Mouse (Mus musculus): ENCODE measurements at regions not wholly inside any gene's neighbourhood (a gene's known extent, or its start where the extent isn't known, plus 50 kb on each side); places are given as distances from the start of the nearest gene placed in this dataset.
A peak's percentile ranks its signal among the peaks of the same experiment; 100 is the strongest.

GRCm38 (mm10) chr1:75931852-75932251 lies 385.8 kb downstream of the Slc4a3 start:
- no peak for ATAC-seq
- Histone ChIP-seq H3K36me3 (ENCODE audit: insufficient read depth, low read length) (no peaks in the 10 kb centered on the region), H3K27me3 (ENCODE audit: insufficient read depth, low read length) (no peaks in the 10 kb centered on the region), H3K4me2 (ENCODE audit: low read depth, low read length) (no peak overlapping the region), H3K9me3 (ENCODE audit: low read length) (no peaks in the 10 kb centered on the region), H3K4me3 (ENCODE audit: low read length) (no peak overlapping the region), H3K9ac (replicated peaks; ENCODE audit: low read length) (no peak overlapping the region), H3K4me1 (ENCODE audit: insufficient read depth, low read length) (0 out of 2 replicates have a peak, but pooled peaks cover 3% of the 10 kb centered on the region), H3K27ac (no peak overlapping the region)
- WGBS = 72% methylated on average over 2 of the region's 2 CpGs
- TF ChIP-seq CTCF (IDR thresholded peaks at IDR 0.05; ENCODE audit: low read depth) = no peak
- DNase-seq (ENCODE audit: low spot score) = no peak

- no peak overlapping the region for H3K4me3 ChIP-seq (ENCODE audit: low read length)
- no peaks in the 10 kb centered on the region for H3K36me3 ChIP-seq (ENCODE audit: insufficient read depth, low read length)
- WGBS = 48% methylated on average over 4 of the region's 4 CpGs
- TF ChIP-seq CTCF (IDR thresholded peaks at IDR 0.05; ENCODE audit: low read depth) = no peak
- ATAC-seq (no peak), DNase-seq (ENCODE audit: low spot score) (peak; percentile 39)
- H3K27me3 ChIP-seq (ENCODE audit: insufficient read depth, low read length) = no peaks in the 10 kb centered on the region
- 0 out of 2 replicates have a peak, but pooled peaks cover 4% of the 10 kb centered on the region for H3K4me1 ChIP-seq (ENCODE audit: insufficient read depth, low read length)
- no peaks in the 10 kb centered on the region for H3K9me3 ChIP-seq (ENCODE audit: low read length)
- no peak overlapping the region for H3K9ac ChIP-seq (replicated peaks; ENCODE audit: low read length)
- no peak overlapping the region for H3K27ac ChIP-seq
- H3K4me2 ChIP-seq (ENCODE audit: low read depth, low read length) = no peak overlapping the region
These were observed 387.8 kb downstream of the Slc4a3 start for GRCm38 (mm10) chr1:75933831-75934230.

DNA sequence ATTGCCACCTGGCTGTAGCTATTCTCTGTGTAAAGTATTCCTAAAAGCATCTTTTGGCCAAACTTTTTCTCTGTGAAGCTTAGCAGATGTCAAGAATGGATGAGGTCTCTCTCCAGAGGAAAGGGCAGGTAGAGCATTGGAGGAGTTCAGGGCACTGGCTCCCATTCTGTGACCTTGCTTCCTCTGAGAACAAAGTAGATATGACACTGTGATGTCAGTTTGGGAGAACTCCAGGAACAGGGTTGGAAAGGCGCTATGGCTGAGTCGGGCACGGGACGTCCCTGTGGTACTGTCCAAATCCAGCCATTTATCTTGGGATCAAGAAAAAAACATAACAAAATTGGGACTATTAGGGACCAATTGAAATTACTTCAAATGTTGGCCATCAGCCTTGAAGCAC lies 388.7 kb downstream of the Slc4a3 start:
- no peak overlapping the region for H3K4me2 ChIP-seq (ENCODE audit: low read depth, low read length)
- H3K9ac ChIP-seq (replicated peaks; ENCODE audit: low read length) = no peak overlapping the region
- no peak for TF ChIP-seq CTCF (IDR thresholded peaks at IDR 0.05; ENCODE audit: low read depth)
- DNase-seq (ENCODE audit: low spot score) (no peak), ATAC-seq (no peak)
- H3K27ac ChIP-seq = no peak overlapping the region
- no peaks in the 10 kb centered on the region for H3K9me3 ChIP-seq (ENCODE audit: low read length)
- H3K36me3 ChIP-seq (ENCODE audit: insufficient read depth, low read length) = no peaks in the 10 kb centered on the region
- WGBS = 92% methylated on average over 4 of the region's 4 CpGs
- H3K4me1 ChIP-seq (ENCODE audit: insufficient read depth, low read length) = 0 out of 2 replicates have a peak, but pooled peaks cover 4% of the 10 kb centered on the region
- H3K4me3 ChIP-seq (ENCODE audit: low read length) = no peak overlapping the region
- H3K27me3 ChIP-seq (ENCODE audit: insufficient read depth, low read length) = no peaks in the 10 kb centered on the region

- Histone ChIP-seq H3K9me3 (ENCODE audit: low read length) (no peaks in the 10 kb centered on the region), H3K27me3 (ENCODE audit: insufficient read depth, low read length) (no peaks in the 10 kb centered on the region), H3K9ac (replicated peaks; ENCODE audit: low read length) (no peak overlapping the region), H3K36me3 (ENCODE audit: insufficient read depth, low read length) (no peaks in the 10 kb centered on the region), H3K4me2 (ENCODE audit: low read depth, low read length) (no peak overlapping the region), H3K4me3 (ENCODE audit: low read length) (no peak overlapping the region), H3K4me1 (ENCODE audit: insufficient read depth, low read length) (0 out of 2 replicates have a peak, but pooled peaks cover 4% of the 10 kb centered on the region), H3K27ac (no peak overlapping the region)
- TF ChIP-seq CTCF (IDR thresholded peaks at IDR 0.05; ENCODE audit: low read depth) = no peak
- ATAC-seq (no peak), DNase-seq (ENCODE audit: low spot score) (no peak)
- 62% methylated on average over 6 of the region's 6 CpGs for WGBS
These were observed 389.8 kb downstream of the Slc4a3 start for GRCm38 (mm10) chr1:75935866-75936265.

DNA sequence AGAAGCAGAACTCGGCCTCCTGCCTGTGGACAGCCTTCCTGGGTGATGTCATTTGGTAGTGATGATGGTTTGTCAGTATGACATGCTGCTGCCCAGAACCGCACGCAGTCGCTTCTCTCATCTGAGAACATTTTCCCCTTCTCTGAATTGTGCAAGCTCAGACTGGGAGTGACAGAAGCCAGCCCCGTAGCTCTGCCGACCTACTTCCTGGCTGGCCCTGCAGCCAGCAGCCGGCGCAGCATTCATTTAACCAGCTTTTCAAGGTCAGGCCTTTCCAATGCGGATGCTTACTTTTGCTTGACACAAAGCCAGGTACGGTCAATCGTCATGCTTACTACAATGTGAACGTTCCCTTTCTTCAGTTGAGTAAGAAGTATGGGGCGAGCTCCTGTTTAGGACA lies 390.5 kb downstream of the Slc4a3 start:
- ATAC-seq = no peak
- no peak overlapping the region for H3K27ac ChIP-seq
- H3K4me2 ChIP-seq (ENCODE audit: low read depth, low read length) = no peak overlapping the region
- no peaks in the 10 kb centered on the region for H3K36me3 ChIP-seq (ENCODE audit: insufficient read depth, low read length)
- 59% methylated on average over 13 of the region's 13 CpGs for WGBS
- DNase-seq (ENCODE audit: low spot score) = no peak
- 0 out of 2 replicates have a peak, but pooled peaks cover 4% of the 10 kb centered on the region for H3K4me1 ChIP-seq (ENCODE audit: insufficient read depth, low read length)
- H3K27me3 ChIP-seq (ENCODE audit: insufficient read depth, low read length) = no peaks in the 10 kb centered on the region
- H3K9me3 ChIP-seq (ENCODE audit: low read length) = no peaks in the 10 kb centered on the region
- TF ChIP-seq CTCF (IDR thresholded peaks at IDR 0.05; ENCODE audit: low read depth) = no peak
- no peak overlapping the region for H3K4me3 ChIP-seq (ENCODE audit: low read length)
- no peak overlapping the region for H3K9ac ChIP-seq (replicated peaks; ENCODE audit: low read length)

GRCm38 (mm10) chr1:75937331-75937730 lies 391.3 kb downstream of the Slc4a3 start:
- no peak for DNase-seq (ENCODE audit: low spot score)
- Histone ChIP-seq H3K4me2 (ENCODE audit: low read depth, low read length) (no peak overlapping the region), H3K9ac (replicated peaks; ENCODE audit: low read length) (no peak overlapping the region), H3K27me3 (ENCODE audit: insufficient read depth, low read length) (no peaks in the 10 kb centered on the region), H3K36me3 (ENCODE audit: insufficient read depth, low read length) (no peaks in the 10 kb centered on the region), H3K27ac (no peak overlapping the region), H3K4me3 (ENCODE audit: low read length) (no peak overlapping the region), H3K9me3 (ENCODE audit: low read length) (no peaks in the 10 kb centered on the region), H3K4me1 (ENCODE audit: insufficient read depth, low read length) (0 out of 2 replicates have a peak, but pooled peaks cover 4% of the 10 kb centered on the region)
- TF ChIP-seq CTCF (IDR thresholded peaks at IDR 0.05; ENCODE audit: low read depth) = no peak
- no peak for ATAC-seq
- WGBS = 78% methylated on average over 5 of the region's 5 CpGs

DNA sequence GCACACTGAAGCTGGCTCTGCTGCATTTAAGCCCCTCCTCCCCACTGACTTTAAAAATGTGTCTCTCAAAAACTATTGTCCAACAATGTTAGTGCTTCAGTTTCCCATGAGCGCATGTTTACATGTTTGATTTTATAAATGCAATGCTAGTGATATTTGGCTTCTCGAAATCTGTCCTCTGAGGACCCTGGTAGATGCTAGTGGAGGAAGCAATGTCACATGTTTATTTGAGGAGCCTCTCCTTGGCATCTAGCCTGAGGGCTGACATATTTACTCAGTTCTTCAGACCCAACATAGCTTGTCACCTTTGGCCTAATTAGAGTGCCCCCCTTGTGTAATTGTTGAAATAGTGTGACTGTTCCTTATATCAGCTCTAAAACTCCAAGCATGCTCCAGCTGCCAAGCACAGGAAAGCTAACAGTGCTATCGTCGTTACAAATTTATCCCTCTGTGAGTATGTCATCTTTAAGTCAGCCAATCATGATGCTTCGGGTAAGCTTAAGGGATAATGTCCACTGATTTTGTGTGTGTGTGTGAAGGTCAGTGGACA lies 400.3 kb downstream of the Slc4a3 start:
- H3K27me3 ChIP-seq (ENCODE audit: insufficient read depth, low read length) = no peaks in the 10 kb centered on the region
- DNase-seq (ENCODE audit: low spot score) = no peak
- no peak overlapping the region for H3K9ac ChIP-seq (replicated peaks; ENCODE audit: low read length)
- no peaks in the 10 kb centered on the region for H3K4me1 ChIP-seq (ENCODE audit: insufficient read depth, low read length)
- 70% methylated on average over 5 of the region's 5 CpGs for WGBS
- no peak overlapping the region for H3K4me3 ChIP-seq (ENCODE audit: low read length)
- no peak for TF ChIP-seq CTCF (IDR thresholded peaks at IDR 0.05; ENCODE audit: low read depth)
- H3K9me3 ChIP-seq (ENCODE audit: low read length) = no peaks in the 10 kb centered on the region
- H3K4me2 ChIP-seq (ENCODE audit: low read depth, low read length) = no peak overlapping the region
- no peak overlapping the region for H3K27ac ChIP-seq
- ATAC-seq = no peak
- no peaks in the 10 kb centered on the region for H3K36me3 ChIP-seq (ENCODE audit: insufficient read depth, low read length)
